Mouse (Mus musculus) adrenal gland, adult 18-20 months (tissue): ENCODE results near the gene Gm8127. TPM values are rescaled to one million over a fixed set of nuclear protein-coding genes. Genes with fewer than 3 reads are reported as not detected.

ENCODE experiments used
- total RNA-seq, 2 experiments: library from RNA; stranded (reverse); gene quantifications; 1 replicate in 1 of 2; 2 replicates in 1 of 2; pipeline ENCODE4 v1.2.3; 2021

The Gm8127 gene
- total RNA-seq, 2 experiments from 2014 or later = not detected

Other genes starting within 250 kb of the Gm8127 start
- not detected for gene Gm8094, start 217.2 kb downstream of the Gm8127 start, total RNA-seq
- not detected for gene Gm8104, start 193.2 kb downstream of the Gm8127 start, total RNA-seq
- gene Gm7233, start 114.0 kb downstream of the Gm8127 start, total RNA-seq = not detected
- not detected for gene Gm8122, start 58.5 kb downstream of the Gm8127 start, total RNA-seq
- gene Gm8126, start 35.2 kb downstream of the Gm8127 start, total RNA-seq = not detected
- not detected for gene Gm9732, start 18.8 kb downstream of the Gm8127 start, total RNA-seq
- not detected for gene 1700001F09Rik, start 54.0 kb upstream of the Gm8127 start, total RNA-seq
- not detected for gene Gm8138, start 122.5 kb upstream of the Gm8127 start, total RNA-seq
- gene Gm5799, start 249.7 kb upstream of the Gm8127 start, total RNA-seq = under 1 TPM in 1 of 2 experiments, not detected in 1; 0.38 TPM